Mouse (Mus musculus): ENCODE results near the gene Olfr1249.
"Not testable (repeated sequence)": the region's sequence is repeated elsewhere in the genome, so short reads cannot be mapped to it uniquely, and the experiment has no call there.

Olfr1249 gene

DNA sequence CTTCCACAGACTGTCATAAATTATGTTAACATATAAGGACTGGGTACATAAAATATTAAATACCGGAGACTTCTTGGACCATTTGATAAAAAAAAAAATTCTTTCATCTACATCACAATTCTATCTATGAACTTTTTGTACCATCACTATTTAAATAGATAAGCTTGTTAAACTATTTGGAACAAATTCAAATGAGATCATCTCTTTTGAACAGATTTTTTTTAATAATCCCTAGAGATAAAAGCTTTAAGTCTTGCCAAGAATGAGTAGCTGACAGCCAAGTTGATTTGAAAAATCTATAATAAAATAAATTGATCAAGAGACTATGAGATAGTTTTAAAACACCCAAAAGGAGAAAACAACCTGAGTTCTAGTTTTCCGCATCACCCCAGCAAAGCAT, at the start of gene Olfr1249:
Gene Olfr1249, minus strand, starts transcription at position 101 of the 400 bp plus-strand sequence.
- no peak for DNase-seq

DNA sequence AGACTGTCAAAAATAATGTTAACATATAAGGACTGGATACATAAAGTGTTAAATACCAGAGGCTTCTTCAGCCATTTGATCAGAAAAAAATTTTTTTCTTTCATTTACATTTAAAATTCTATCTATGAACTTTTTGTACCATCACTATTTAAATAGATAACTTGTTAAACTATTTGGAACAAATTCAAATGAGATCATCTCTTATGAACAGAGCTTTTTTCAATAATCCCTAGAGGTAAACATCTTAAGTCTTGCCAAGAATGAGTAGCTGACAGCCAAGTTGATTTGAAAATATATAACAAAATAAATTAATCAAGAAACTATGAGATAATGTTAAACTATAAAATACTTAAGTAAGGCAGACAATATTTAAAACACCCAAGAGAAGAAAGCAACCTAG, 37.1 kb upstream of the Olfr1249 start, which contains the start of gene Olfr1251:
Gene Olfr1251, minus strand, starts transcription at position 101 of the 400 bp plus-strand sequence.
- DNase-seq: no peak

DNA sequence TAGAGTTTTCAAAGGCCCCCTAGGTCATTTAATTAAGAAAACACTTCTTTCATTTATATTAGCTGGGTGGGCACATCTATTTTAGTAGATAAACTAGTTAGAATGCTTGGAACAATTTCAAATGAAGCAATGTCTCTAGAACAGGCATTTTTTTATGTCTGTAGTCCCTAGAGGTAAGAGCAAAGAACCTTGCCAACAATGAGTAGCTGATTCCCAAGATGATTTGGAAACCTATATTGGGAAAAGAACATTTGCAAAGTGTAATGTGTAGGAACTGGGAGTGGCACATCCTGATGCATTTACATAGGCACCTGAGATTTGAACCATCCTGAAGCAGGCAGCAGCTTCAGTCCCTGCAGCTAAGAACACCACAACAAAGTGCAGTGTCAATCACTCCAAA, 26.6 kb upstream of the Olfr1249 start, which contains the start of gene Olfr1250:
Gene Olfr1250, minus strand, starts transcription at position 101 of the 400 bp plus-strand sequence.
- no peak for DNase-seq

GRCm38 (mm10) chr2:89618145-89618544, 16.6 kb downstream of the Olfr1249 start, which contains the start of gene Olfr1248:
Gene Olfr1248 (minus strand): TSS chr2:89618245.
- DNase-seq: not testable (repeated sequence)

GRCm38 (mm10) chr2:89614030-89614429, 20.8 kb downstream of the Olfr1249 start, which contains the start of gene Olfr1247:
Gene Olfr1247 (minus strand): TSS chr2:89614130.
- no peak for DNase-seq

GRCm38 (mm10) chr2:89593057-89593456, 41.7 kb downstream of the Olfr1249 start, which contains the start of gene Olfr1246:
Gene Olfr1246 (minus strand): TSS chr2:89593157.
- DNase-seq: no peak
